8 mouse cellular contexts compared by ENCODE assay signal in genomic region chr11:19919785-19920671, GRCm38 (mm10). TPM values are rescaled to one million over a fixed set of nuclear protein-coding genes. Genes with fewer than 3 reads are reported as not detected.
A peak's percentile ranks its signal among the peaks of the same experiment; 100 is the strongest.
DNase-seq lines count a peak whose midpoint lies in the region; ATAC-seq and TF ChIP-seq lines count a peak whose summit lies in the region.

No protein-coding gene starts in this region.

- peaks cover 44% of the 10 kb centered on the region for H3K4me1 ChIP-seq in embryonic facial prominence, embryonic 10.5 days
- peaks cover 15% of the 10 kb centered on the region for H3K4me1 ChIP-seq in limb, embryonic 12.5 days (replicated peaks)
- peaks cover 37% of the 10 kb centered on the region for H3K4me1 ChIP-seq in midbrain, embryonic 13.5 days (replicated peaks)
- H3K4me1 ChIP-seq in small intestine, adult 2 months (ENCODE audit: control insufficient read depth, insufficient read depth, insufficient read length, low read length): peaks cover 3% of the 10 kb centered on the region; the same call in 1 of the 2 replicates

- TF ChIP-seq POLR2A in small intestine, adult 2 months (IDR thresholded peaks at IDR 0.05; ENCODE audit: low read depth, low read length): no peak; the same call in 1 of the 2 replicates

- ATAC-seq in limb, embryonic 12.5 days (ENCODE audit: insufficient number of reproducible peaks, insufficient read depth, low FRiP score, low TSS enrichment, low read depth): peak; percentile 66
- ATAC-seq in midbrain, embryonic 13.5 days: peak; percentile 82

- peak overlapping the region; percentile 82 for H3K4me2 ChIP-seq in limb, embryonic 12.5 days
- peak overlapping the region; percentile 73 for H3K4me2 ChIP-seq in midbrain, embryonic 13.5 days (replicated peaks)

- peak; percentile 54; the same call in 1 of the 2 replicates for TF ChIP-seq CTCF in small intestine, adult 2 months (IDR thresholded peaks at IDR 0.05; ENCODE audit: extremely low read depth, insufficient read length, insufficient replicate concordance, low read depth, low read length)

- no peaks in the 10 kb centered on the region for H3K36me3 ChIP-seq in embryonic facial prominence, embryonic 10.5 days (replicated peaks)
- no peaks in the 10 kb centered on the region for H3K36me3 ChIP-seq in limb, embryonic 12.5 days
- no peaks in the 10 kb centered on the region for H3K36me3 ChIP-seq in midbrain, embryonic 13.5 days
- no peaks in the 10 kb centered on the region for H3K36me3 ChIP-seq in small intestine, adult 2 months (ENCODE audit: control insufficient read depth, insufficient read depth, low read length)

- peak overlapping the region; percentile 78 for H3K4me3 ChIP-seq in embryonic facial prominence, embryonic 10.5 days
- peak overlapping the region; percentile 65 for H3K4me3 ChIP-seq in limb, embryonic 12.5 days (replicated peaks)
- H3K4me3 ChIP-seq in midbrain, embryonic 13.5 days (replicated peaks): peak overlapping the region; percentile 58
- H3K4me3 ChIP-seq in small intestine, adult 2 months (ENCODE audit: low read depth, low read length): peak overlapping the region; percentile 72

- H3K9me3 ChIP-seq in embryonic facial prominence, embryonic 10.5 days: no peaks in the 10 kb centered on the region
- H3K9me3 ChIP-seq in limb, embryonic 12.5 days: no peaks in the 10 kb centered on the region
- H3K9me3 ChIP-seq in midbrain, embryonic 13.5 days: no peaks in the 10 kb centered on the region

- H3K27ac ChIP-seq in embryonic facial prominence, embryonic 10.5 days (replicated peaks): peak overlapping the region; percentile 93
- H3K27ac ChIP-seq in limb, embryonic 12.5 days: peak overlapping the region; percentile 95
- H3K27ac ChIP-seq in midbrain, embryonic 13.5 days: peak overlapping the region; percentile 82
- peak overlapping the region; percentile 86 for H3K27ac ChIP-seq in small intestine, adult 2 months (ENCODE audit: insufficient read depth, low read depth, low read length)

- H3K27me3 ChIP-seq in embryonic facial prominence, embryonic 10.5 days (replicated peaks; ENCODE audit: low read depth, poor library complexity, severe bottlenecking): peaks cover 20% of the 10 kb centered on the region
- no peaks in the 10 kb centered on the region for H3K27me3 ChIP-seq in limb, embryonic 12.5 days
- H3K27me3 ChIP-seq in midbrain, embryonic 13.5 days: peaks cover 4% of the 10 kb centered on the region; the same call in 1 of the 2 replicates
- H3K27me3 ChIP-seq in small intestine, adult 2 months (ENCODE audit: control insufficient read depth, insufficient read depth, low read length): no peaks in the 10 kb centered on the region

- DNase-seq in 3134 (ENCODE audit: extremely low read depth, insufficient read length, low spot score): peak; percentile 90
- DNase-seq in adrenal gland, postnatal 14 days: peak; percentile 93
- DNase-seq in embryonic facial prominence, embryonic 10.5 days (ENCODE audit: low spot score): peak; percentile 93
- peak; percentile 99 for DNase-seq in heart, adult 11 months
- DNase-seq in kidney, adult 11 months: peak; percentile 84

- H3K9ac ChIP-seq in limb, embryonic 12.5 days (replicated peaks): peak overlapping the region; percentile 75
- H3K9ac ChIP-seq in midbrain, embryonic 13.5 days (replicated peaks): peak overlapping the region; percentile 73

- under 1% methylated on average over 70 of the region's 70 CpGs for WGBS in embryonic facial prominence, embryonic 10.5 days
- under 1% methylated on average over 70 of the region's 70 CpGs for WGBS in limb, embryonic 12.5 days
- WGBS in midbrain, embryonic 13.5 days: under 1% methylated on average over 70 of the region's 70 CpGs
- under 1% methylated on average over 70 of the region's 70 CpGs for WGBS in small intestine, adult 2 months

RNA-seq across cellular contexts. Expression of gene Spred2, which starts 4.1 kb away (rescaled TPM):
- 35.1 and 41.9 TPM in 2 replicates for total RNA-seq in adrenal gland, postnatal 14 days (2021)
- 8.3 and 8.6 TPM in 2 replicates for polyA plus RNA-seq in embryonic facial prominence, embryonic 10.5 days (2016; fragmentation: Nextera tagmentation; extraction: Ambion mirVana)
- polyA plus RNA-seq in limb, embryonic 12.5 days (2016; fragmentation: Nextera tagmentation; extraction: Ambion mirVana): 7.6 and 8.4 TPM in 2 replicates
- polyA plus RNA-seq in midbrain, embryonic 13.5 days (2015; fragmentation: Nextera tagmentation; extraction: Ambion mirVana): 4.9 and 5.5 TPM in 2 replicates
- 8.2 and 21.2 TPM in 2 replicates for polyA plus RNA-seq in small intestine, adult 2 months (2012; rRNA removed)

Comparison
In these comparisons a context has a peak if more than half of its experiments do, and no peak if none do; other contexts are left out.
1. Peak in every context shown above with its lines: DNase-seq, ATAC-seq, H3K4me3 ChIP-seq and H3K27ac ChIP-seq.